ENCODE assay signal across 17 mouse cellular contexts in genomic region chr13:41573126-41573846, GRCm38 (mm10). TPM values are rescaled to one million over a fixed set of nuclear protein-coding genes. Genes with fewer than 3 reads are reported as not detected.
A peak's percentile ranks its signal among the peaks of the same experiment; 100 is the strongest.
DNase-seq lines count a peak whose midpoint lies in the region; ATAC-seq and TF ChIP-seq lines count a peak whose summit lies in the region.
"Had no signal": no experiment of that assay in that cellular context is flagged by ENCODE, and none has a peak within 500 bp of the region (broad histone marks: within the 10 kb centered on the region; RNA-seq: fewer than 3 reads in every experiment).

No protein-coding gene starts in this region.

- H3K4me1 ChIP-seq in forebrain, postnatal 0 days (ENCODE audit: insufficient read depth): peaks cover 2% of the 10 kb centered on the region; the same call in 1 of the 2 replicates
- H3K4me1 ChIP-seq in forebrain, embryonic 14.5 days (ENCODE audit: control insufficient read depth, insufficient read depth, low read length): peaks cover 6% of the 10 kb centered on the region; the same call in 1 of the 2 replicates
- H3K4me1 ChIP-seq in neural tube, embryonic 14.5 days (ENCODE audit: control insufficient read depth, insufficient read depth, low read length): no peaks in the 10 kb centered on the region

- no peaks in the 10 kb centered on the region for H3K27me3 ChIP-seq in forebrain, postnatal 0 days (ENCODE audit: insufficient read depth, low read length)
- no peaks in the 10 kb centered on the region for H3K27me3 ChIP-seq in forebrain, embryonic 14.5 days (replicated peaks; ENCODE audit: control insufficient read depth, insufficient read depth, low read length)
- no peaks in the 10 kb centered on the region for H3K27me3 ChIP-seq in neural tube, embryonic 14.5 days (ENCODE audit: control insufficient read depth, insufficient read depth, low read length)
- no peaks in the 10 kb centered on the region for H3K27me3 ChIP-seq in splenic B cell, adult 2 months (ENCODE audit: control insufficient read depth, insufficient read depth, low read length, poor library complexity, severe bottlenecking)
- H3K27me3 ChIP-seq: embryonic facial prominence, embryonic 12.5 days; hindbrain, embryonic 15.5 days; limb, embryonic 13.5 days had no signal

- no peak overlapping the region for H3K9ac ChIP-seq in forebrain, postnatal 0 days
- no peak overlapping the region for H3K9ac ChIP-seq in forebrain, embryonic 14.5 days (ENCODE audit: low read length)
- no peak overlapping the region for H3K9ac ChIP-seq in neural tube, embryonic 14.5 days (replicated peaks; ENCODE audit: low read depth, low read length)
- H3K9ac ChIP-seq: embryonic facial prominence, embryonic 12.5 days; hindbrain, embryonic 15.5 days; limb, embryonic 13.5 days; liver, postnatal 0 days; midbrain, embryonic 12.5 days had no signal

- no peak overlapping the region for H3K4me2 ChIP-seq in forebrain, postnatal 0 days (ENCODE audit: low read depth)
- H3K4me2 ChIP-seq in forebrain, embryonic 14.5 days (ENCODE audit: low read length): no peak overlapping the region
- no peak overlapping the region for H3K4me2 ChIP-seq in neural tube, embryonic 14.5 days (ENCODE audit: low read depth, low read length)
- H3K4me2 ChIP-seq: embryonic facial prominence, embryonic 12.5 days; hindbrain, embryonic 15.5 days; limb, embryonic 13.5 days; midbrain, embryonic 12.5 days had no signal

- H3K27ac ChIP-seq in forebrain, postnatal 0 days (ENCODE audit: low read depth, low read length): no peak overlapping the region
- no peak overlapping the region for H3K27ac ChIP-seq in forebrain, embryonic 14.5 days (ENCODE audit: low read depth, low read length)
- H3K27ac ChIP-seq in neural tube, embryonic 14.5 days (ENCODE audit: low read depth, low read length): no peak overlapping the region
- H3K27ac ChIP-seq: embryonic facial prominence, embryonic 12.5 days; hindbrain, embryonic 15.5 days; limb, embryonic 13.5 days; midbrain, embryonic 12.5 days had no signal

- ATAC-seq in forebrain, postnatal 0 days: 0 out of 2 replicates have a peak, but pooled peaks have one; percentile 27
- ATAC-seq in forebrain, embryonic 14.5 days: no peak
- 0 out of 2 replicates have a peak, but pooled peaks have one; percentile 34 for ATAC-seq in neural tube, embryonic 14.5 days (ENCODE audit: low read depth)
- ATAC-seq: liver, postnatal 0 days had no signal

- 47% methylated on average over 4 of the region's 4 CpGs for WGBS in forebrain, postnatal 0 days
- 53% methylated on average over 4 of the region's 4 CpGs for WGBS in forebrain, embryonic 14.5 days
- 35% methylated on average over 4 of the region's 4 CpGs for WGBS in neural tube, embryonic 14.5 days

- TF ChIP-seq CTCF in forebrain, postnatal 0 days (IDR thresholded peaks at IDR 0.05; ENCODE audit: low read depth): peak; percentile 28; the same call in 1 of the 2 replicates

- H3K9me3 ChIP-seq in forebrain, postnatal 0 days (ENCODE audit: low read length): 0 out of 2 replicates have a peak, but pooled peaks cover 10% of the 10 kb centered on the region
- H3K9me3 ChIP-seq in forebrain, embryonic 14.5 days (replicated peaks; ENCODE audit: control insufficient read depth, low read length): no peaks in the 10 kb centered on the region
- H3K9me3 ChIP-seq in neural tube, embryonic 14.5 days (ENCODE audit: control insufficient read depth, low read length): no peaks in the 10 kb centered on the region
- H3K9me3 ChIP-seq: embryonic facial prominence, embryonic 12.5 days; hindbrain, embryonic 15.5 days; midbrain, embryonic 12.5 days had no signal

- no peak for DNase-seq in forebrain, postnatal 0 days
- no peak for DNase-seq in forebrain, embryonic 14.5 days (ENCODE audit: low spot score)
- no peak for DNase-seq in neural tube, embryonic 10.5 days (ENCODE audit: extremely low spot score, low spot score)
- DNase-seq in adrenal gland, postnatal 14 days: peak; percentile 26
- DNase-seq in splenic B cell, adult 2 months (ENCODE audit: low read depth, low spot score): peak; percentile 49
- no peak for DNase-seq in left cerebral cortex, postnatal 36 days (ENCODE audit: low spot score in 2 of 2)
- no peak for DNase-seq in frontal cortex, adult 2 months (ENCODE audit: extremely low spot score in 1 of 2, low spot score in 1 of 2)
- DNase-seq: cerebellum, postnatal 36 days; heart, adult 18-20 months; kidney, adult 8-10 months; liver, postnatal 0 days; lung, postnatal 36 days had no signal

- no peak overlapping the region for H3K4me3 ChIP-seq in forebrain, postnatal 0 days (ENCODE audit: low read depth, low read length)
- H3K4me3 ChIP-seq in forebrain, embryonic 14.5 days (ENCODE audit: low read depth, low read length): no peak overlapping the region
- no peak overlapping the region for H3K4me3 ChIP-seq in neural tube, embryonic 14.5 days (ENCODE audit: low read depth, low read length)
- H3K4me3 ChIP-seq: embryonic facial prominence, embryonic 12.5 days; hindbrain, embryonic 15.5 days; limb, embryonic 13.5 days; midbrain, embryonic 12.5 days had no signal

- no peaks in the 10 kb centered on the region for H3K36me3 ChIP-seq in forebrain, postnatal 0 days (ENCODE audit: insufficient read depth)
- no peaks in the 10 kb centered on the region for H3K36me3 ChIP-seq in forebrain, embryonic 14.5 days (ENCODE audit: control insufficient read depth, insufficient read depth, low read length)
- H3K36me3 ChIP-seq in neural tube, embryonic 14.5 days (ENCODE audit: control insufficient read depth, insufficient read depth, low read length): no peaks in the 10 kb centered on the region
- no peaks in the 10 kb centered on the region for H3K36me3 ChIP-seq in splenic B cell, adult 2 months (ENCODE audit: control insufficient read depth, insufficient read depth, low read length, poor library complexity, severe bottlenecking)
- H3K36me3 ChIP-seq: embryonic facial prominence, embryonic 12.5 days; hindbrain, embryonic 15.5 days; limb, embryonic 13.5 days; midbrain, embryonic 12.5 days had no signal

- intact Hi-C loops in left cerebral cortex, postnatal 36 days (cut with DNase I): loop anchor here (5.0 to 10.0 kb wide), 2 partner anchors 271 to 428 kb away; no protein-coding TSS in a partner anchor

RNA-seq across cellular contexts. Expression of gene Tmem170b, which starts 32.4 kb away (rescaled TPM):
- total RNA-seq in forebrain, postnatal 0 days (2014; rRNA removed): 32.9 and 35.6 TPM in 2 replicates
- polyA plus RNA-seq in forebrain, postnatal 0 days (2015; fragmentation: Nextera tagmentation; extraction: Ambion mirVana): 19.2 and 33.7 TPM in 2 replicates
- polyA plus RNA-seq in forebrain, embryonic 14.5 days (2014; fragmentation: Nextera tagmentation; extraction: Ambion mirVana): 32.5 and 46.3 TPM in 2 replicates
- polyA plus RNA-seq in neural tube, embryonic 14.5 days (2014; fragmentation: Nextera tagmentation; extraction: Ambion mirVana): 68.1 and 68.3 TPM in 2 replicates
- 21.9 and 22.8 TPM in 2 replicates for total RNA-seq in adrenal gland, postnatal 14 days (2021)
- 10 to 100 TPM; 84.3 to 86.1 TPM for total RNA-seq in left cerebral cortex, postnatal 36 days (2021)
- polyA plus RNA-seq in frontal cortex, adult 2 months (2012; rRNA removed): 23.7 and 23.8 TPM in 2 replicates

Comparison
In these comparisons a context has a peak if more than half of its experiments do, and no peak if none do; other contexts are left out.
1. DNase-seq: peak in adrenal gland, postnatal 14 days (single experiment) and splenic B cell, adult 2 months (single experiment); none in forebrain, postnatal 0 days (single experiment), forebrain, embryonic 14.5 days (single experiment), neural tube, embryonic 10.5 days (single experiment), left cerebral cortex, postnatal 36 days (0 of 2) and frontal cortex, adult 2 months (0 of 2).